Mouse (Mus musculus): ENCODE measurements around the gene Lmbrd2.

GRCm38 (mm10) chr15:9134891-9135507 lies 5.4 kb upstream of the Lmbrd2 start:
- TF ChIP-seq CTCF (conservative IDR thresholded peaks at IDR 0.05; ENCODE audit: low read length): no peak
- TF ChIP-seq NANOG (IDR thresholded peaks at IDR 0.05; ENCODE audit: borderline replicate concordance, low read length): peak; percentile 98

All from E14TG2a.4 (cell line).